Mouse (Mus musculus) limb, embryonic 11.5 days (tissue): ENCODE measurements around the gene Iqcc. TPM values are rescaled to one million over a fixed set of nuclear protein-coding genes. Genes with fewer than 3 reads are reported as not detected.

Source experiments
- ATAC-seq: fragments of 200-750 bp; cut with Nextera tagmentation; 2 replicates; pipeline ENCODE4 v1.8.0; 2017; ENCODE audit warnings: low read depth; ENCODE audit not compliant: insufficient number of reproducible peaks, low FRiP score, low TSS enrichment
- DNase-seq: peaks from one replicate; pipeline ENCODE4 v3.0.0-alpha.2; 2015; ENCODE audit warnings: low spot score
- H3K27ac ChIP-seq: fragments of 300-500 bp; sonication (generic); replicated peaks from 2 replicates; pipeline ENCODE4 v1.5.1; 2014; ENCODE audit warnings: low read depth, mild to moderate bottlenecking, low read length
- H3K27me3 ChIP-seq: fragments of 300-500 bp; sonication (generic); 2 replicates; pipeline ENCODE4 v1.6.1; 2014; ENCODE audit warnings: mild to moderate bottlenecking, low read length, mixed read lengths; ENCODE audit not compliant: control insufficient read depth, insufficient read depth
- H3K36me3 ChIP-seq: fragments of 300-500 bp; sonication (generic); 2 replicates; pipeline ENCODE4 v1.6.1; 2014; ENCODE audit warnings: mild to moderate bottlenecking, low read length, moderate library complexity, mixed read lengths; ENCODE audit not compliant: control insufficient read depth, insufficient read depth
- H3K4me1 ChIP-seq: fragments of 300-500 bp; sonication (generic); 2 replicates; pipeline ENCODE4 v1.6.1; 2014; ENCODE audit warnings: low read length, mixed read lengths; ENCODE audit not compliant: control insufficient read depth, insufficient read depth
- H3K4me2 ChIP-seq: fragments of 300-500 bp; sonication (generic); 2 replicates; pipeline ENCODE4 v1.6.1; 2014; ENCODE audit warnings: low read depth, mild to moderate bottlenecking, moderate library complexity; ENCODE audit not compliant: severe bottlenecking
- H3K4me3 ChIP-seq: fragments of 300-500 bp; sonication (generic); 2 replicates; pipeline ENCODE4 v1.5.1; 2014; ENCODE audit warnings: low read depth, low read length
- H3K9ac ChIP-seq: fragments of 300-500 bp; sonication (generic); 2 replicates; pipeline ENCODE4 v1.6.1; 2014; ENCODE audit warnings: mild to moderate bottlenecking, low read length
- H3K9me3 ChIP-seq: fragments of 300-500 bp; sonication (generic); 2 replicates; pipeline ENCODE4 v1.6.1; 2016; ENCODE audit warnings: low read length; ENCODE audit not compliant: control insufficient read depth
- WGBS: fragments of 180-500 bp; shearing (Covaris S2); extraction: QIAGEN DNeasy Blood & Tissue Kit; methylation state at CpG from one replicate; pipeline ENCODE4 v1.1.7; 2014; 5-methylcytosine and 5-hydroxymethylcytosine counted together
- polyA plus RNA-seq: library from polyadenylated mRNA; unstranded; fragments of >200 nt; fragmentation: Nextera tagmentation; extraction: Ambion mirVana; gene quantifications from 2 replicates; pipeline ENCODE4 v1.2.1, GENCODE M21; 2014

Iqcc gene
- polyA plus RNA-seq, 1 experiment from 2014 or later, result 26.4 TPM

DNA sequence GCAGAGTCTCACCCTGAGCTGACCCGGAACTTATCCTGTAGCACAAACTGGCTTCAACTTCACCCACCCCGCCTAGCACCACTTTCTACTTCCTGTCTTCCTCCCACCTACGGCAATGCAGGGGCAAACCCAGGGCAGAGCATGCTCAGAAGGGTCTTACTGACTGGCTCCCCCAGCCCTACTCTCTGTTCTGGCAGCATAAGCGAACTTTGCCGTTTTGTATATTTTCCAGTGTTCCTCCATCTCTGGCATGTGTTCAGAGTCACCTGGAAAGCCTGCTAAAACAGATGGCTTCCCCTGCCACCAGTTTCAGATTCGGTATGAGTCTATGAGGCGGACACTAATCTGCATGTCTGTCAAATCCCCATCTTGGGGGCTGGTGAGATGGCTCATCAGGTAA lies 38.6 kb downstream of the Iqcc start:
- no peaks in the 10 kb centered on the region for H3K9me3 ChIP-seq
- H3K4me1 ChIP-seq, result peaks cover 7% of the 10 kb centered on the region; the same call in 1 of the 2 replicates
- H3K4me3 ChIP-seq, result no peak overlapping the region
- DNase-seq (no peak), ATAC-seq (no peak)
- H3K4me2 ChIP-seq, result no peak overlapping the region
- no peaks in the 10 kb centered on the region for H3K27me3 ChIP-seq
- no peak overlapping the region for H3K27ac ChIP-seq
- H3K9ac ChIP-seq, result no peak overlapping the region
- 61% methylated on average over 7 of the region's 7 CpGs for WGBS
- H3K36me3 ChIP-seq, result no peaks in the 10 kb centered on the region

- Histone ChIP-seq H3K36me3 (no peaks in the 10 kb centered on the region), H3K4me1 (peaks cover 11% of the 10 kb centered on the region; the same call in 1 of the 2 replicates), H3K4me2 (no peak within 1 kb of the TSS), H3K4me3 (no peak within 1 kb of the TSS), H3K27ac (no peak within 1 kb of the TSS), H3K9ac (no peak within 1 kb of the TSS; the same call in 1 of the 2 replicates), H3K9me3 (no peaks in the 10 kb centered on the region), H3K27me3 (no peaks in the 10 kb centered on the region)
- 90% methylated on average over 5 of the region's 5 CpGs for WGBS
- ATAC-seq (no peak), DNase-seq (no peak)
Observed at GRCm38 (mm10) chr4:129578466-129578865, 40.4 kb downstream of the Iqcc start, which contains the start of gene Fam167b. Fam167b (minus strand) TSS chr4:129578549.

DNA sequence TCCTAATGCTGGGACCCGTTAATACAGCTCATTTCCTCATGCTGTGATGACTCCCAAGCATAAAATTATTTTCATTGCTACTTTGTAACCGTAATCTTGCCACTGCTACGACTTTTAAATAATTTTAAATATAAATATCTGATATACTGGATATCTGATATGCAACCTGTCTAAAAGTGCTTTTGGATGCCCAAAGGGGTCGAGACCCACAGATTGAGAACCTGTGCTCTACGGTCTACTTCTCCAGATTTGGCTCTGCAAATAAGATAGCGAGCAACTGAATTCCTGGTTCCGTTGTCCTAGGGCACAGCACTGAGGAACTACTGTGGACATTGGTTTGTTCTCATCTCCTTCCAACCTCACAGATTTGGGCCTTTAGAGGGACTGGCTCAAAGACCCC lies 41.2 kb downstream of the Iqcc start:
- H3K9ac ChIP-seq, result no peak overlapping the region
- H3K4me1 ChIP-seq, result peaks cover 11% of the 10 kb centered on the region; the same call in 1 of the 2 replicates
- H3K4me3 ChIP-seq, result no peak overlapping the region
- WGBS, result 86% methylated on average over 7 of the region's 7 CpGs
- DNase-seq (no peak), ATAC-seq (no peak)
- no peaks in the 10 kb centered on the region for H3K27me3 ChIP-seq
- H3K9me3 ChIP-seq, result no peaks in the 10 kb centered on the region
- H3K4me2 ChIP-seq, result no peak overlapping the region
- H3K36me3 ChIP-seq, result no peaks in the 10 kb centered on the region
- H3K27ac ChIP-seq, result no peak overlapping the region

GRCm38 (mm10) chr4:129576863-129577491 lies 41.9 kb downstream of the Iqcc start:
- no peaks in the 10 kb centered on the region for H3K27me3 ChIP-seq
- H3K36me3 ChIP-seq, result no peaks in the 10 kb centered on the region
- H3K4me2 ChIP-seq, result no peak overlapping the region
- H3K9ac ChIP-seq, result peak overlapping the region; percentile 30
- no peaks in the 10 kb centered on the region for H3K9me3 ChIP-seq
- DNase-seq (peak; percentile 76), ATAC-seq (no peak)
- peaks cover 11% of the 10 kb centered on the region; the same call in 1 of the 2 replicates for H3K4me1 ChIP-seq
- 40% methylated on average over 21 of the region's 21 CpGs for WGBS
- H3K4me3 ChIP-seq, result no peak overlapping the region
- no peak overlapping the region for H3K27ac ChIP-seq

- Histone ChIP-seq H3K4me1 (peaks cover 11% of the 10 kb centered on the region; the same call in 1 of the 2 replicates), H3K4me2 (0 out of 2 replicates have a peak overlapping the region, but pooled peaks have one; percentile 4), H3K9me3 (no peaks in the 10 kb centered on the region), H3K27ac (peak overlapping the region; percentile 72), H3K27me3 (no peaks in the 10 kb centered on the region), H3K4me3 (no peak overlapping the region), H3K9ac (peak overlapping the region; percentile 55), H3K36me3 (no peaks in the 10 kb centered on the region)
- ATAC-seq (0 out of 2 replicates have a peak, but pooled peaks have one; percentile 47), DNase-seq (peak; percentile 57)
- WGBS, result 38% methylated on average over 7 of the region's 8 CpGs
Observed at GRCm38 (mm10) chr4:129575171-129575844, 43.6 kb downstream of the Iqcc start.

GRCm38 (mm10) chr4:129573430-129573829 lies 45.5 kb downstream of the Iqcc start, which contains the start of gene Lck:
Lck (minus strand) TSS chr4:129573641.
- Histone ChIP-seq H3K9me3 (no peaks in the 10 kb centered on the region), H3K27ac (no peak within 1 kb of the TSS), H3K36me3 (no peaks in the 10 kb centered on the region), H3K9ac (no peak within 1 kb of the TSS), H3K27me3 (no peaks in the 10 kb centered on the region), H3K4me3 (no peak within 1 kb of the TSS), H3K4me2 (no peak within 1 kb of the TSS), H3K4me1 (peaks cover 11% of the 10 kb centered on the region; the same call in 1 of the 2 replicates)
- 93% methylated on average over 8 of the region's 8 CpGs for WGBS
- DNase-seq (no peak), ATAC-seq (no peak)

DNA sequence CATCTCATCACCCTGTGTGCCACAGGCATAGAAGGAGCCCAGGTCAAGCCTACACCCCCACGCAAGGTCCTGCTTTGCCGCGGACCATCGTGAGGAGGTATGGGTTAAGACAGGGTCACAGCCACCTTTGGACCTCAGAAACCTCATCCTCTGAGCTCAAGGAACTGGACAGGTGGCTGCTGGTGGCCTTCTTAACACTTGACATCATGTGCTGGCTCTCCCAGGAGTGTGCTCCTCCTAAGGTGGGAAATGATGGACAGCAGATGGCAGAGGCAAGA lies 45.9 kb downstream of the Iqcc start:
- no peak overlapping the region for H3K4me3 ChIP-seq

DNA sequence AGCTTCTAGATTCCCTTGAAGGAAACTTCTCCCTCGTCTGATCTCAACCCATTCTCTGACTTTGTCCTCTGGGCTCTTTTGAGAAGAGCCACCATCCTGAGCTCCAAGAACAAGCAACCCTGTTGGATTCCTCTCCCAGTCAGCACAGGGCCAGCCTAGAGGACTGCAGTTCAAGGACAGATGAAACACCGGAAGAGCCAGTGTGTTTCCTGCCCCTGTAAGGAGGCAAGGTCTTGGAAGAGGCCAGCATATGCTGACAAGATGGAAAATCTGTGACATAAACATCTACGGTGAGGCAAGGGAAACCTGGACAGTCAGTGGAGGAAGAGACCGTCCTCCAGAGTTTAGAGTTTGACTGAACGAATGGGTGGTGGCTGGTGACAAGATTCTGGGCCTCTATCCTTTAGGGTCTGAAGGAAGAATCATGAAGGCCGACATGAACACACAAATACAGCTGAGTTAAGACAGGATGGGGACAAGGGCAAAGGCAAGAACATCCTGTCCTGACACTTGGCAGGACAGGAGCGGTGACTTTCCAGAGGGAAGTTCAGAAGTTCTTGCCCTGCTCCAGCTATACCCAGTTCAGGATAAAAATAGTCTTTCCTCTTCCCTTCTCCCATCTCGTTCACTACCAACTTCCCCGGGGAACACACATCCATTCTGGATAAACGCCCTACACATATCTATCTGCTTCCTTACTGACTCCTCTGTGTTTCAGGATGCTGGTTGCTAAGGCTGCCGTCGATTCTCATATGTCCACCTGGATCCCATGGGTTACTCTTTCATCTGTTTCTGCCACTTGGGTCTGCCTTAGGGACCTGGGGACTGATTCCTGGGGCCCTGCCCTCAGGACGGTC lies 46.4 kb downstream of the Iqcc start:
- no peak for DNase-seq
- Histone ChIP-seq H3K4me3 (no peak overlapping the region), H3K36me3 (no peaks in the 10 kb centered on the region), H3K9ac (no peak overlapping the region), H3K27me3 (no peaks in the 10 kb centered on the region), H3K9me3 (no peaks in the 10 kb centered on the region), H3K4me2 (no peak overlapping the region), H3K27ac (no peak overlapping the region), H3K4me1 (peaks cover 11% of the 10 kb centered on the region; the same call in 1 of the 2 replicates)
- ATAC-seq, result no peak
- WGBS, result 85% methylated on average over 13 of the region's 13 CpGs

More for the DNA sequence above, 45.9 kb downstream of the Iqcc start:
- Histone ChIP-seq H3K27me3 (no peaks in the 10 kb centered on the region), H3K9me3 (no peaks in the 10 kb centered on the region), H3K9ac (no peak overlapping the region), H3K4me1 (peaks cover 11% of the 10 kb centered on the region; the same call in 1 of the 2 replicates), H3K4me2 (no peak overlapping the region), H3K27ac (no peak overlapping the region), H3K36me3 (no peaks in the 10 kb centered on the region)
- 99% methylated on average over 4 of the region's 4 CpGs for WGBS
- ATAC-seq, result no peak
- no peak for DNase-seq
